Comparison of ENCODE assay signal across 7 mouse cellular contexts in genomic region chr7:123500239-123501219, GRCm38 (mm10). TPM values are rescaled to one million over a fixed set of nuclear protein-coding genes. Genes with fewer than 3 reads are reported as not detected.
A peak's percentile ranks its signal among the peaks of the same experiment; 100 is the strongest.
DNase-seq lines count a peak whose midpoint lies in the region; ATAC-seq and TF ChIP-seq lines count a peak whose summit lies in the region.

Gene Zkscan2 (minus strand): TSS chr7:123500449.

- peak within 1 kb of the TSS; percentile 85 for H3K9ac ChIP-seq in embryonic facial prominence, embryonic 13.5 days

- H3K27ac ChIP-seq in embryonic facial prominence, embryonic 13.5 days, result peak within 1 kb of the TSS; percentile 82
- H3K27ac ChIP-seq in midbrain, embryonic 10.5 days (replicated peaks), result peak within 1 kb of the TSS; percentile 95
- H3K27ac ChIP-seq in small intestine, adult 2 months (ENCODE audit: insufficient read depth, low read depth, low read length), result no peak within 1 kb of the TSS

- no peaks in the 10 kb centered on the region for H3K27me3 ChIP-seq in embryonic facial prominence, embryonic 13.5 days
- no peaks in the 10 kb centered on the region for H3K27me3 ChIP-seq in midbrain, embryonic 10.5 days (ENCODE audit: low read depth, poor library complexity, severe bottlenecking)
- peaks cover 10% of the 10 kb centered on the region for H3K27me3 ChIP-seq in small intestine, adult 2 months (ENCODE audit: control insufficient read depth, insufficient read depth, low read length)

- intact Hi-C loops in left cerebral cortex, postnatal 36 days (cut with DNase I), result no loop called here

- peak within 1 kb of the TSS; percentile 73 for H3K4me3 ChIP-seq in embryonic facial prominence, embryonic 13.5 days
- peak within 1 kb of the TSS; percentile 75 for H3K4me3 ChIP-seq in midbrain, embryonic 10.5 days
- H3K4me3 ChIP-seq in small intestine, adult 2 months (ENCODE audit: low read depth, low read length), result peak within 1 kb of the TSS; percentile 53

- peak; percentile 84 for ATAC-seq in embryonic facial prominence, embryonic 13.5 days (ENCODE audit: insufficient number of reproducible peaks, insufficient read depth, low FRiP score, low TSS enrichment, low read depth)

- peak; percentile 94 for TF ChIP-seq POLR2A in brain, embryonic 14.5 days (IDR thresholded peaks at IDR 0.05; ENCODE audit: borderline replicate concordance, extremely low read depth, insufficient read depth, insufficient read length, poor library complexity, severe bottlenecking)
- no peak for TF ChIP-seq POLR2A in small intestine, adult 2 months (IDR thresholded peaks at IDR 0.05; ENCODE audit: low read depth, low read length)

- TF ChIP-seq CTCF in brain, embryonic 14.5 days (IDR thresholded peaks at IDR 0.05; ENCODE audit: borderline replicate concordance, extremely low read depth, insufficient read depth, insufficient read length), result no peak
- TF ChIP-seq CTCF in small intestine, adult 2 months (IDR thresholded peaks at IDR 0.05; ENCODE audit: extremely low read depth, insufficient read length, insufficient replicate concordance, low read depth, low read length), result no peak

- peaks cover 20% of the 10 kb centered on the region for H3K36me3 ChIP-seq in embryonic facial prominence, embryonic 13.5 days
- peaks cover 17% of the 10 kb centered on the region for H3K36me3 ChIP-seq in midbrain, embryonic 10.5 days
- no peaks in the 10 kb centered on the region for H3K36me3 ChIP-seq in small intestine, adult 2 months (ENCODE audit: control insufficient read depth, insufficient read depth, low read length)

- 1% methylated on average over 64 of the region's 71 CpGs for WGBS in embryonic facial prominence, embryonic 13.5 days
- WGBS in midbrain, embryonic 10.5 days, result 2% methylated on average over 71 of the region's 71 CpGs
- WGBS in small intestine, adult 2 months, result 3% methylated on average over 71 of the region's 71 CpGs

- DNase-seq in brain, embryonic 14.5 days (ENCODE audit: low read depth), result peak; percentile 99
- DNase-seq in heart, adult 18-20 months, result peak; percentile 53 to 74
- peak; percentile 64 for DNase-seq in kidney, adult 18-20 months
- peak; percentile 90 to 91 for DNase-seq in left cerebral cortex, postnatal 36 days (ENCODE audit: low spot score in 2 of 2)
- peak; percentile 91 for DNase-seq in midbrain, embryonic 10.5 days (ENCODE audit: low spot score)

- H3K4me2 ChIP-seq in embryonic facial prominence, embryonic 13.5 days, result peak within 1 kb of the TSS; percentile 91

- H3K4me1 ChIP-seq in embryonic facial prominence, embryonic 13.5 days, result peaks cover 22% of the 10 kb centered on the region
- peaks cover 27% of the 10 kb centered on the region for H3K4me1 ChIP-seq in midbrain, embryonic 10.5 days
- peaks cover 7% of the 10 kb centered on the region; the same call in 1 of the 2 replicates for H3K4me1 ChIP-seq in small intestine, adult 2 months (ENCODE audit: control insufficient read depth, insufficient read depth, insufficient read length, low read length)

- H3K9me3 ChIP-seq in embryonic facial prominence, embryonic 13.5 days, result no peaks in the 10 kb centered on the region
- no peaks in the 10 kb centered on the region for H3K9me3 ChIP-seq in midbrain, embryonic 10.5 days (replicated peaks)

RNA-seq across cellular contexts. Expression of gene Zkscan2, which starts in this region (rescaled TPM):
- 26.2 and 29.3 TPM in 2 replicates for polyA plus RNA-seq in brain, embryonic 14.5 days (2012; rRNA removed)
- 5.8 and 7.1 TPM in 2 replicates for polyA plus RNA-seq in embryonic facial prominence, embryonic 13.5 days (2015; fragmentation: Nextera tagmentation; extraction: Ambion mirVana)
- 1 to 10 TPM; 1.1 to 1.4 TPM for total RNA-seq in heart, adult 18-20 months (2021)
- total RNA-seq in left cerebral cortex, postnatal 36 days (2021), result 10 to 100 TPM; 16.4 to 24.7 TPM
- polyA plus RNA-seq in midbrain, embryonic 10.5 days (2016; fragmentation: Nextera tagmentation; extraction: Ambion mirVana), result 4.6 and 6.5 TPM in 2 replicates
- polyA plus RNA-seq in small intestine, adult 2 months (2012; rRNA removed), result 0.01 and 0.03 TPM in 2 replicates

Comparison
In these comparisons a context has a peak if more than half of its experiments do, and no peak if none do; other contexts are left out.
1. RNA of gene Zkscan2 (total RNA-seq): 16.4 to 24.7 TPM in left cerebral cortex, postnatal 36 days; 1.1 to 1.4 TPM in heart, adult 18-20 months; every median in the first group is over 4 times any median in the second.
2. Peak in every context shown above with its lines, with median percentiles within 50 percentile points of each other: DNase-seq and H3K4me3 ChIP-seq.